Mouse (Mus musculus) MEL (cell line): ENCODE results near the gene Dlg2. TPM values are rescaled to one million over a fixed set of nuclear protein-coding genes. Genes with fewer than 3 reads are reported as not detected.

Experiments
- DNase-seq: peaks from one replicate; pipeline ENCODE4 v3.0.0; 2011; ENCODE audit warnings: low read depth, low spot score
- H3K27ac ChIP-seq: 2 replicates; pipeline ENCODE4 v1.5.1; 2012; ENCODE audit warnings: low read depth, mild to moderate bottlenecking, control low read depth, low read length, moderate library complexity; ENCODE audit not compliant: control insufficient read depth
- H3K27me3 ChIP-seq, 2 experiments: fragments of 150-350 bp in 1 of 2; sonication (generic) in 1 of 2; 2 replicates each; pipeline ENCODE4 v1.6.1; 2012; ENCODE audit warnings: low read length in 2 of 2, mild to moderate bottlenecking in 2 of 2, improper control_type of control experiment in 1 of 2, moderate library complexity in 1 of 2; ENCODE audit not compliant: insufficient read depth in 2 of 2, control insufficient read depth in 1 of 2
- H3K36me3 ChIP-seq, 2 experiments: 2 replicates each; pipeline ENCODE4 v1.6.1; 2012 to 2014; ENCODE audit warnings: low read length in 2 of 2, improper control_type of control experiment in 1 of 2, inconsistent platforms in 1 of 2, mild to moderate bottlenecking in 1 of 2; ENCODE audit not compliant: insufficient read depth in 2 of 2, control insufficient read depth in 1 of 2
- H3K4me1 ChIP-seq, 2 experiments: fragments of 150-350 bp in 1 of 2; sonication (generic) in 1 of 2; 2 replicates each; pipeline ENCODE4 v1.6.1; 2012; ENCODE audit warnings: low read length in 2 of 2, improper control_type of control experiment in 1 of 2, mild to moderate bottlenecking in 1 of 2; ENCODE audit not compliant: insufficient read depth in 2 of 2, control insufficient read depth in 1 of 2
- H3K4me3 ChIP-seq, 2 experiments: fragments of 150-350 bp in 1 of 2; sonication (generic) in 1 of 2; 2 replicates each; pipeline ENCODE4 v1.5.1; 2012; ENCODE audit warnings: low read depth in 2 of 2, low read length in 2 of 2, mild to moderate bottlenecking in 2 of 2, moderate library complexity in 2 of 2, control low read depth in 1 of 2, improper control_type of control experiment in 1 of 2; ENCODE audit not compliant: control insufficient read depth in 1 of 2, insufficient read depth in 1 of 2
- H3K79me2 ChIP-seq: 2 replicates; pipeline ENCODE4 v1.6.1; 2012; ENCODE audit warnings: mild to moderate bottlenecking, low read length, moderate library complexity; ENCODE audit not compliant: control insufficient read depth, poor library complexity, insufficient read depth
- H3K9ac ChIP-seq: 2 replicates; pipeline ENCODE4 v1.6.1; 2012; ENCODE audit warnings: low read depth, mild to moderate bottlenecking, control low read depth, low read length, moderate library complexity; ENCODE audit not compliant: control insufficient read depth, poor library complexity, severe bottlenecking
- H3K9me3 ChIP-seq: fragments of 150-350 bp; sonication (generic); replicated peaks from 2 replicates; pipeline ENCODE4 v1.6.1; 2012; ENCODE audit warnings: mild to moderate bottlenecking, low read length, improper control_type of control experiment, moderate library complexity; ENCODE audit not compliant: insufficient read depth
- BHLHE40 ChIP-seq: IDR thresholded peaks from 2 replicates; pipeline ENCODE4 v1.6.1; 2012; ENCODE audit warnings: low read depth, mild to moderate bottlenecking, inconsistent platforms, low read length, improper control_type of control experiment, borderline replicate concordance
- CHD1 ChIP-seq: IDR thresholded peaks from 2 replicates; pipeline ENCODE4 v1.6.1; 2012; ENCODE audit warnings: low read depth, mild to moderate bottlenecking, inconsistent platforms, low read length, improper control_type of control experiment
- CHD2 ChIP-seq: IDR thresholded peaks from 2 replicates; pipeline ENCODE4 v1.6.1; 2011; ENCODE audit warnings: low read length, improper control_type of control experiment
- E2F4 ChIP-seq: IDR thresholded peaks from 2 replicates; pipeline ENCODE4 v1.6.1; 2011; ENCODE audit warnings: low read depth, low read length, improper control_type of control experiment, borderline replicate concordance
- ELF1 ChIP-seq: IDR thresholded peaks from 2 replicates; pipeline ENCODE4 v1.6.1; 2014; ENCODE audit warnings: low read depth, mild to moderate bottlenecking, inconsistent platforms, low read length, improper control_type of control experiment, moderate library complexity
- GABPA ChIP-seq: IDR thresholded peaks from 2 replicates; pipeline ENCODE4 v1.6.1; 2012; ENCODE audit warnings: low read depth, mild to moderate bottlenecking, inconsistent platforms, low read length, improper control_type of control experiment, moderate library complexity
- GATA1 ChIP-seq: IDR thresholded peaks from 2 replicates; pipeline ENCODE4 v1.6.1; 2011; ENCODE audit warnings: low read depth, low read length, improper control_type of control experiment
- HCFC1 ChIP-seq: IDR thresholded peaks from 2 replicates; pipeline ENCODE4 v1.6.1; 2012; ENCODE audit warnings: low read depth, mild to moderate bottlenecking, inconsistent platforms, low read length, improper control_type of control experiment, moderate library complexity
- JUND ChIP-seq: IDR thresholded peaks from 2 replicates; pipeline ENCODE4 v1.6.1; 2011; ENCODE audit warnings: low read depth, mild to moderate bottlenecking, improper control_type of control experiment, low read length
- KAT2A ChIP-seq: conservative IDR thresholded peaks from 2 replicates; pipeline ENCODE4 v1.6.1; 2012; ENCODE audit warnings: low read depth, low read length, improper control_type of control experiment, inconsistent platforms
- MAX ChIP-seq: IDR thresholded peaks from 2 replicates; pipeline ENCODE4 v1.6.1; 2011; ENCODE audit warnings: low read length, improper control_type of control experiment
- MEF2A ChIP-seq: IDR thresholded peaks from 2 replicates; pipeline ENCODE4 v1.6.1; 2014; ENCODE audit warnings: low read depth, mild to moderate bottlenecking, inconsistent platforms, low read length, improper control_type of control experiment; ENCODE audit not compliant: poor library complexity, insufficient replicate concordance, severe bottlenecking; ENCODE audit errors: extremely low read depth
- MXI1 ChIP-seq: IDR thresholded peaks from 2 replicates; pipeline ENCODE4 v1.6.1; 2011; ENCODE audit warnings: mild to moderate bottlenecking, low read depth, low read length, improper control_type of control experiment
- MYC ChIP-seq: IDR thresholded peaks from 2 replicates; pipeline ENCODE4 v1.6.1; 2011; ENCODE audit warnings: low read depth, mild to moderate bottlenecking, low read length, improper control_type of control experiment, moderate library complexity
- NELFE ChIP-seq: IDR thresholded peaks from 2 replicates; pipeline ENCODE4 v1.6.1; 2011; ENCODE audit warnings: low read depth, low read length, improper control_type of control experiment
- NRF1 ChIP-seq: IDR thresholded peaks from 2 replicates; pipeline ENCODE4 v1.6.1; 2014; ENCODE audit warnings: low read depth, mild to moderate bottlenecking, inconsistent platforms, low read length, improper control_type of control experiment, moderate library complexity; ENCODE audit not compliant: poor library complexity, insufficient read depth, severe bottlenecking
- POLR2A ChIP-seq, 2 experiments: IDR thresholded peaks; 2 replicates each; pipeline ENCODE4 v1.6.1; 2011 to 2012; ENCODE audit warnings: low read length in 2 of 2, mild to moderate bottlenecking in 2 of 2, control low read depth in 1 of 2, improper control_type of control experiment in 1 of 2, low read depth in 1 of 2, moderate library complexity in 1 of 2; ENCODE audit not compliant: control insufficient read depth in 1 of 2, insufficient read depth in 1 of 2, poor library complexity in 1 of 2
- POLR2AphosphoS2 ChIP-seq: IDR thresholded peaks from 2 replicates; pipeline ENCODE4 v1.6.1; 2011; ENCODE audit warnings: low read length, improper control_type of control experiment
- POLR2AphosphoS5 ChIP-seq: IDR thresholded peaks from 2 replicates; pipeline ENCODE4 v1.6.1; 2012; ENCODE audit warnings: low read depth, borderline replicate concordance, mild to moderate bottlenecking, inconsistent platforms, low read length, moderate library complexity, mixed read lengths
- RAD21 ChIP-seq: IDR thresholded peaks from 2 replicates; pipeline ENCODE4 v1.6.1; 2011; ENCODE audit warnings: mild to moderate bottlenecking, low read depth, low read length, improper control_type of control experiment
- TCF12 ChIP-seq: IDR thresholded peaks from 2 replicates; pipeline ENCODE4 v1.6.1; 2014; ENCODE audit warnings: low read depth, mild to moderate bottlenecking, inconsistent platforms, low read length, improper control_type of control experiment, moderate library complexity
- UBTF ChIP-seq: IDR thresholded peaks from 2 replicates; pipeline ENCODE4 v1.6.1; 2012; ENCODE audit warnings: low read depth, mild to moderate bottlenecking, inconsistent platforms, low read length, improper control_type of control experiment, moderate library complexity, borderline replicate concordance; ENCODE audit not compliant: insufficient read depth
- USF2 ChIP-seq, 2 experiments: IDR thresholded peaks; 2 replicates each; pipeline ENCODE4 v1.6.1; 2011 to 2012; ENCODE audit warnings: improper control_type of control experiment in 2 of 2, low read length in 2 of 2, borderline replicate concordance in 1 of 2, inconsistent platforms in 1 of 2, low read depth in 1 of 2, mild to moderate bottlenecking in 1 of 2; ENCODE audit not compliant: insufficient read depth in 1 of 2
- ZKSCAN1 ChIP-seq: IDR thresholded peaks from 2 replicates; pipeline ENCODE4 v1.6.1; 2012; ENCODE audit warnings: low read depth, mild to moderate bottlenecking, inconsistent platforms, low read length, improper control_type of control experiment, moderate library complexity
- ZMIZ1 ChIP-seq: IDR thresholded peaks from 2 replicates; pipeline ENCODE4 v1.6.1; 2012; ENCODE audit warnings: low read depth, mild to moderate bottlenecking, inconsistent platforms, low read length, improper control_type of control experiment, moderate library complexity
- ZNF384 ChIP-seq: IDR thresholded peaks from 2 replicates; pipeline ENCODE4 v1.6.1; 2012; ENCODE audit warnings: low read depth, mild to moderate bottlenecking, inconsistent platforms, low read length, improper control_type of control experiment
- polyA plus RNA-seq, 2 experiments: library from polyadenylated mRNA; stranded (reverse) in 1 of 2; unstranded in 1 of 2; fragments of >175 nt in 1 of 2; fragments of >200 nt in 1 of 2; gene quantifications; 2 replicates each; pipeline versions ENCODE4 v1.2.1 to v1.2.4; 2012; ENCODE audit warnings: low replicate concordance in 2 of 2, low read depth in 1 of 2; ENCODE audit not compliant: insufficient read length in 2 of 2, insufficient read depth in 1 of 2, missing spikeins in 1 of 2
- total RNA-seq: library from RNA; depleted of rRNA; stranded (reverse); fragments of 300-350 nt; gene quantifications from 2 replicates; pipeline ENCODE4 v1.2.3, GENCODE M21; 2012

Gene Dlg2
- total and polyA plus RNA-seq, 3 experiments: 0.04 TPM; not detected in 2

GRCm38 (mm10) chr7:92321786-92322185, 1845.3 kb downstream of the Dlg2 start:
- H3K36me3 ChIP-seq: no peaks in the 10 kb centered on the region

GRCm38 (mm10) chr7:92322342-92323069, 1846.0 kb downstream of the Dlg2 start:
- Histone ChIP-seq H3K4me3 (no peak overlapping the region), H3K27me3 (no peaks in the 10 kb centered on the region), H3K9ac (no peak overlapping the region), H3K36me3 (no peaks in the 10 kb centered on the region), H3K9me3 (no peaks in the 10 kb centered on the region), H3K4me1 (no peaks in the 10 kb centered on the region), H3K79me2 (no peaks in the 10 kb centered on the region), H3K27ac (no peak overlapping the region)
- DNase-seq: no peak
- TF ChIP-seq MEF2A (no peak), GABPA (no peak), GATA1 (no peak), MYC (no peak), MAX (no peak), CHD1 (no peak), UBTF (no peak), MXI1 (no peak), KAT2A (no peak), ZNF384 (no peak), NELFE (no peak), ZKSCAN1 (no peak), USF2 (IDR thresholded peaks at IDR 0.05; ENCODE audit: borderline replicate concordance in 1 of 2, insufficient read depth in 1 of 2, low read depth in 1 of 2, low read length in 2 of 2) (no peak), ELF1 (no peak), RAD21 (no peak), POLR2AphosphoS2 (no peak), POLR2A (IDR thresholded peaks at IDR 0.05; ENCODE audit: control insufficient read depth in 1 of 2, insufficient read depth in 1 of 2, low read depth in 1 of 2, low read length in 2 of 2, poor library complexity in 1 of 2) (no peak), HCFC1 (no peak)

More at GRCm38 (mm10) chr7:92321786-92322185, 1845.3 kb downstream of the Dlg2 start:
- no peak for TF ChIP-seq ELF1
- no peak for TF ChIP-seq HCFC1
- TF ChIP-seq MYC: no peak
- TF ChIP-seq POLR2AphosphoS5: no peak
- TF ChIP-seq JUND: no peak
- TF ChIP-seq GABPA: no peak
- no peak for TF ChIP-seq CHD2
- TF ChIP-seq E2F4: no peak
- TF ChIP-seq UBTF: no peak
- TF ChIP-seq NRF1: no peak
- no peak for TF ChIP-seq USF2 (IDR thresholded peaks at IDR 0.05; ENCODE audit: borderline replicate concordance in 1 of 2, insufficient read depth in 1 of 2, low read depth in 1 of 2, low read length in 2 of 2)
- no peak for TF ChIP-seq TCF12
- no peak for TF ChIP-seq BHLHE40
- TF ChIP-seq ZMIZ1: no peak
- TF ChIP-seq MEF2A: no peak
- no peaks in the 10 kb centered on the region for H3K4me1 ChIP-seq
- H3K79me2 ChIP-seq: no peaks in the 10 kb centered on the region
- no peak overlapping the region for H3K4me3 ChIP-seq
- H3K9me3 ChIP-seq: no peaks in the 10 kb centered on the region
- H3K27ac ChIP-seq: no peak overlapping the region
- H3K9ac ChIP-seq: no peak overlapping the region
- H3K27me3 ChIP-seq: no peaks in the 10 kb centered on the region
- no peak for DNase-seq
